8 mouse cellular contexts compared by ENCODE assay signal in genomic region chr2:84734351-84734864, GRCm38 (mm10). TPM values are rescaled to one million over a fixed set of nuclear protein-coding genes. Genes with fewer than 3 reads are reported as not detected.
DNase-seq lines count a peak whose midpoint lies in the region; ATAC-seq lines count a peak whose summit lies in the region.

No protein-coding gene starts in this region.

- WGBS in forebrain, embryonic 15.5 days, result 1% methylated on average over 11 of the region's 11 CpGs
- 2% methylated on average over 11 of the region's 11 CpGs for WGBS in liver, embryonic 11.5 days
- WGBS in stomach, embryonic 14.5 days, result under 1% methylated on average over 11 of the region's 11 CpGs

- H3K9me3 ChIP-seq in forebrain, embryonic 15.5 days, result no peaks in the 10 kb centered on the region
- no peaks in the 10 kb centered on the region for H3K9me3 ChIP-seq in liver, embryonic 11.5 days (ENCODE audit: control insufficient read depth, low read length)
- H3K9me3 ChIP-seq in stomach, embryonic 14.5 days (ENCODE audit: control insufficient read depth, low read depth, low read length), result no peaks in the 10 kb centered on the region

- peak overlapping the region; percentile 84 for H3K27ac ChIP-seq in forebrain, embryonic 15.5 days (replicated peaks)
- peak overlapping the region; percentile 85 for H3K27ac ChIP-seq in liver, embryonic 11.5 days (ENCODE audit: low read depth, low read length)
- H3K27ac ChIP-seq in stomach, embryonic 14.5 days (ENCODE audit: low read length), result peak overlapping the region; percentile 52

- no peaks in the 10 kb centered on the region for H3K27me3 ChIP-seq in forebrain, embryonic 15.5 days
- H3K27me3 ChIP-seq in liver, embryonic 11.5 days (replicated peaks; ENCODE audit: control insufficient read depth, insufficient read depth, low read length), result peaks cover 21% of the 10 kb centered on the region
- H3K27me3 ChIP-seq in stomach, embryonic 14.5 days (ENCODE audit: control insufficient read depth, insufficient read depth, low read length), result no peaks in the 10 kb centered on the region

- peak overlapping the region; percentile 84 for H3K9ac ChIP-seq in forebrain, embryonic 15.5 days (replicated peaks)
- H3K9ac ChIP-seq in liver, embryonic 11.5 days (ENCODE audit: low read depth, low read length), result peak overlapping the region; percentile 69
- H3K9ac ChIP-seq in stomach, embryonic 14.5 days (replicated peaks; ENCODE audit: low read depth, low read length), result peak overlapping the region; percentile 38; the same call in 1 of the 2 replicates

- H3K4me3 ChIP-seq in forebrain, embryonic 15.5 days, result peak overlapping the region; percentile 69
- peak overlapping the region; percentile 51 for H3K4me3 ChIP-seq in liver, embryonic 11.5 days (ENCODE audit: low read depth, low read length)
- H3K4me3 ChIP-seq in stomach, embryonic 14.5 days (ENCODE audit: low read depth, low read length), result peak overlapping the region; percentile 39

- H3K4me2 ChIP-seq in forebrain, embryonic 15.5 days (replicated peaks), result peak overlapping the region; percentile 75
- H3K4me2 ChIP-seq in liver, embryonic 11.5 days, result peak overlapping the region; percentile 68
- H3K4me2 ChIP-seq in stomach, embryonic 14.5 days (replicated peaks; ENCODE audit: low read depth, low read length), result peak overlapping the region; percentile 66

- DNase-seq in adrenal gland, postnatal 14 days, result peak; percentile 27
- no peak for DNase-seq in adrenal gland, adult 18-20 months (ENCODE audit: low spot score in 2 of 2)
- DNase-seq in right cerebral cortex, adult 2 months (ENCODE audit: low spot score in 2 of 2), result peak; percentile 49 to 64
- DNase-seq in right cerebral cortex, postnatal 36 days (ENCODE audit: low spot score in 2 of 2), result no peak
- peak; percentile 57 for DNase-seq in liver, embryonic 11.5 days (ENCODE audit: low spot score)
- DNase-seq in adipocyte (ENCODE audit: low spot score), result no peak

- H3K4me1 ChIP-seq in forebrain, embryonic 15.5 days, result peaks cover 56% of the 10 kb centered on the region
- H3K4me1 ChIP-seq in liver, embryonic 11.5 days (replicated peaks; ENCODE audit: control insufficient read depth, insufficient read depth, low read length), result peaks cover 57% of the 10 kb centered on the region
- peaks cover 37% of the 10 kb centered on the region for H3K4me1 ChIP-seq in stomach, embryonic 14.5 days (ENCODE audit: control insufficient read depth, insufficient read depth, low read length)

- no peaks in the 10 kb centered on the region for H3K36me3 ChIP-seq in forebrain, embryonic 15.5 days
- H3K36me3 ChIP-seq in liver, embryonic 11.5 days (ENCODE audit: control insufficient read depth, insufficient read depth, low read length), result no peaks in the 10 kb centered on the region
- H3K36me3 ChIP-seq in stomach, embryonic 14.5 days (ENCODE audit: control insufficient read depth, insufficient read depth, low read length), result no peaks in the 10 kb centered on the region

- ATAC-seq in forebrain, embryonic 15.5 days (replicated peaks), result peak; percentile 57
- ATAC-seq in liver, embryonic 11.5 days (replicated peaks; ENCODE audit: low FRiP score), result no peak
- ATAC-seq in stomach, embryonic 14.5 days (ENCODE audit: insufficient number of reproducible peaks, insufficient read depth, low FRiP score, low read depth), result no peak

RNA-seq across cellular contexts. Expression of gene Ypel4, which starts 0.6 kb away (rescaled TPM):
- 6.5 and 8.6 TPM in 2 replicates for total RNA-seq in adrenal gland, postnatal 14 days (2021)
- total RNA-seq in adrenal gland, adult 18-20 months (2021), result 1 to 10 TPM; 4.8 to 5.1 TPM
- 20.7 and 21.2 TPM in 2 replicates for polyA plus RNA-seq in forebrain, embryonic 15.5 days (2015; fragmentation: Nextera tagmentation; extraction: Ambion mirVana)
- 11.4 and 14.2 TPM in 2 replicates for polyA plus RNA-seq in liver, embryonic 11.5 days (2014; fragmentation: Nextera tagmentation; extraction: Ambion mirVana)
- 9.3 and 10.7 TPM in 2 replicates for polyA plus RNA-seq in stomach, embryonic 14.5 days (2014; fragmentation: Nextera tagmentation; extraction: Ambion mirVana)

RNA-seq across cellular contexts. Expression of gene Clp1, which starts 7.3 kb away (rescaled TPM):
- total RNA-seq in adrenal gland, postnatal 14 days (2021), result 14.5 and 15.7 TPM in 2 replicates
- 10 to 100 TPM; 13.4 to 15.3 TPM for total RNA-seq in adrenal gland, adult 18-20 months (2021)
- 30.1 and 30.4 TPM in 2 replicates for polyA plus RNA-seq in forebrain, embryonic 15.5 days (2015; fragmentation: Nextera tagmentation; extraction: Ambion mirVana)
- polyA plus RNA-seq in liver, embryonic 11.5 days (2014; fragmentation: Nextera tagmentation; extraction: Ambion mirVana), result 59.3 and 63.4 TPM in 2 replicates
- 26.7 and 28.9 TPM in 2 replicates for polyA plus RNA-seq in stomach, embryonic 14.5 days (2014; fragmentation: Nextera tagmentation; extraction: Ambion mirVana)

RNA-seq across cellular contexts. Expression of gene Gm19426, which starts 9.0 kb away (rescaled TPM):
- 5.2 and 5.3 TPM in 2 replicates for total RNA-seq in adrenal gland, postnatal 14 days (2021)
- total RNA-seq in adrenal gland, adult 18-20 months (2021), result 1 to 10 TPM; 1.5 to 1.8 TPM
- polyA plus RNA-seq in forebrain, embryonic 15.5 days (2015; fragmentation: Nextera tagmentation; extraction: Ambion mirVana), result 5.6 TPM in 2 replicates
- polyA plus RNA-seq in liver, embryonic 11.5 days (2014; fragmentation: Nextera tagmentation; extraction: Ambion mirVana), result 2.9 and 3.3 TPM in 2 replicates
- polyA plus RNA-seq in stomach, embryonic 14.5 days (2014; fragmentation: Nextera tagmentation; extraction: Ambion mirVana), result 5.1 and 5.9 TPM in 2 replicates

RNA-seq across cellular contexts. Expression of gene Zdhhc5, which starts 19.4 kb away (rescaled TPM):
- 52.8 and 58.1 TPM in 2 replicates for total RNA-seq in adrenal gland, postnatal 14 days (2021)
- total RNA-seq in adrenal gland, adult 18-20 months (2021), result 10 to 100 TPM; 62.0 to 70.2 TPM
- polyA plus RNA-seq in forebrain, embryonic 15.5 days (2015; fragmentation: Nextera tagmentation; extraction: Ambion mirVana), result 19.3 and 19.7 TPM in 2 replicates
- polyA plus RNA-seq in liver, embryonic 11.5 days (2014; fragmentation: Nextera tagmentation; extraction: Ambion mirVana), result 26.5 and 28.8 TPM in 2 replicates
- polyA plus RNA-seq in stomach, embryonic 14.5 days (2014; fragmentation: Nextera tagmentation; extraction: Ambion mirVana), result 35.9 and 36.5 TPM in 2 replicates

RNA-seq across cellular contexts. Expression of gene Serping1, which starts 40.8 kb away (rescaled TPM):
- 73.1 and 93.2 TPM in 2 replicates for total RNA-seq in adrenal gland, postnatal 14 days (2021)
- 100 to 1,000 TPM in 1 of 2 experiments, 10 to 100 TPM in 1; 78.6 to 115 TPM for total RNA-seq in adrenal gland, adult 18-20 months (2021)
- 21.7 and 25.4 TPM in 2 replicates for polyA plus RNA-seq in forebrain, embryonic 15.5 days (2015; fragmentation: Nextera tagmentation; extraction: Ambion mirVana)
- 38.4 and 43.2 TPM in 2 replicates for polyA plus RNA-seq in liver, embryonic 11.5 days (2014; fragmentation: Nextera tagmentation; extraction: Ambion mirVana)
- polyA plus RNA-seq in stomach, embryonic 14.5 days (2014; fragmentation: Nextera tagmentation; extraction: Ambion mirVana), result 84.2 and 93.7 TPM in 2 replicates

Comparison
In these comparisons a context has a peak if more than half of its experiments do, and no peak if none do; other contexts are left out.
1. DNase-seq: peak in adrenal gland, postnatal 14 days (single experiment), right cerebral cortex, adult 2 months (2 of 2) and liver, embryonic 11.5 days (single experiment); none in adrenal gland, adult 18-20 months (0 of 2), right cerebral cortex, postnatal 36 days (0 of 2) and adipocyte (single experiment).
2. Peak in every context shown above with its lines, with median percentiles within 50 percentile points of each other: H3K27ac ChIP-seq, H3K4me2 ChIP-seq, H3K4me3 ChIP-seq and H3K9ac ChIP-seq.